26 mouse cellular contexts compared by ENCODE assay signal in genomic region chr14:86930763-86931162, GRCm38 (mm10).
"Had no signal": no experiment of that assay in that cellular context is flagged by ENCODE, and none has a peak within 500 bp of the region (broad histone marks: within the 10 kb centered on the region; RNA-seq: fewer than 3 reads in every experiment).

No protein-coding gene starts in this region.

- DNase-seq: gastrocnemius, adult 2 months; gastrocnemius, postnatal 10 days; gastrocnemius, postnatal 25 days; heart, adult 18-20 months; heart, postnatal 10 days; heart, postnatal 4 days; kidney, adult 18-20 months; kidney, adult 8-10 months; kidney, postnatal 14 days; kidney, postnatal 4 days; liver; liver, embryonic 13.5 days had no signal

- H3K27ac ChIP-seq: gastrocnemius, adult 2 months; heart, embryonic 10.5 days; hindbrain, embryonic 10.5 days; hindbrain, embryonic 12.5 days; hindbrain, embryonic 14.5 days; intestine, embryonic 15.5 days; layer of hippocampus, adult 2 months; left cerebral cortex, adult 2 months; limb, embryonic 10.5 days; limb, embryonic 12.5 days; liver, embryonic 13.5 days had no signal

- ATAC-seq: hindbrain, embryonic 16.5 days; inflammation-experienced regulatory T-cells, adult 6 months; intestine, embryonic 15.5 days; intestine, postnatal 0 days had no signal

- H3K9ac ChIP-seq: heart, embryonic 12.5 days; hindbrain, embryonic 12.5 days; hindbrain, embryonic 14.5 days; intestine, embryonic 15.5 days; limb, embryonic 12.5 days; liver, embryonic 13.5 days had no signal

- H3K36me3 ChIP-seq: heart, embryonic 10.5 days; heart, embryonic 12.5 days; hindbrain, embryonic 10.5 days; hindbrain, embryonic 12.5 days; intestine, embryonic 15.5 days; limb, embryonic 10.5 days; limb, embryonic 12.5 days; liver, embryonic 13.5 days had no signal

- H3K4me1 ChIP-seq: heart, embryonic 10.5 days; heart, embryonic 12.5 days; hindbrain, embryonic 10.5 days; hindbrain, embryonic 12.5 days; intestine, embryonic 15.5 days; limb, embryonic 10.5 days; limb, embryonic 12.5 days; liver, embryonic 13.5 days had no signal

- H3K9me3 ChIP-seq: heart, embryonic 10.5 days; heart, embryonic 12.5 days; hindbrain, embryonic 10.5 days; hindbrain, embryonic 12.5 days; intestine, embryonic 15.5 days; limb, embryonic 10.5 days; limb, embryonic 12.5 days; liver, embryonic 13.5 days had no signal

- H3K4me3 ChIP-seq: gastrocnemius, adult 2 months; heart, embryonic 10.5 days; heart, embryonic 12.5 days; hindbrain, embryonic 10.5 days; hindbrain, embryonic 12.5 days; intestine, embryonic 15.5 days; layer of hippocampus, adult 2 months; left cerebral cortex, adult 2 months; limb, embryonic 10.5 days; limb, embryonic 12.5 days; liver, embryonic 13.5 days had no signal

- H3K4me2 ChIP-seq: heart, embryonic 12.5 days; hindbrain, embryonic 12.5 days; hindbrain, embryonic 14.5 days; intestine, embryonic 15.5 days; limb, embryonic 12.5 days; liver, embryonic 11.5 days; liver, embryonic 13.5 days had no signal

- H3K27me3 ChIP-seq: heart, embryonic 12.5 days; hindbrain, embryonic 12.5 days; intestine, embryonic 15.5 days; limb, embryonic 12.5 days; liver, embryonic 13.5 days had no signal
